Comparison of ENCODE assay signal across 12 mouse cellular contexts in genomic region chr11:97611076-97611475, GRCm38 (mm10). TPM values are rescaled to one million over a fixed set of nuclear protein-coding genes. Genes with fewer than 3 reads are reported as not detected.
DNase-seq lines count a peak whose midpoint lies in the region; ATAC-seq and TF ChIP-seq lines count a peak whose summit lies in the region.
"Had no signal": no experiment of that assay in that cellular context is flagged by ENCODE, and none has a peak within 500 bp of the region (broad histone marks: within the 10 kb centered on the region; RNA-seq: fewer than 3 reads in every experiment).

No protein-coding gene starts in this region.

- no peak overlapping the region for H3K4me3 ChIP-seq in layer of hippocampus, adult 2 months
- H3K4me3 ChIP-seq: hindbrain, embryonic 12.5 days; lung, embryonic 15.5 days had no signal

- peak in 1 of 2 experiments; percentile 20 for DNase-seq in layer of hippocampus, adult 2 months (ENCODE audit: low spot score in 2 of 2)
- DNase-seq in layer of hippocampus, adult 18-20 months (ENCODE audit: low spot score in 2 of 2), result no peak
- peak; percentile 48 to 93 for DNase-seq in left cerebral cortex, adult 8-10 months (ENCODE audit: low spot score in 2 of 2)
- peak; percentile 84 to 88 for DNase-seq in right cerebral cortex, postnatal 36 days (ENCODE audit: low spot score in 2 of 2)
- no peak for DNase-seq in adipocyte (ENCODE audit: low spot score)
- no peak for DNase-seq in spleen, postnatal 14 days (ENCODE audit: low spot score in 2 of 2)
- DNase-seq: adrenal gland, adult 2 months; cerebellum, adult 9-10 months; gastrocnemius, postnatal 36 days had no signal

- peak; percentile 37; the same call in 1 of the 2 replicates for ATAC-seq in granulocyte monocyte progenitor cell, adult 5-6 weeks (replicated peaks; ENCODE audit: poor library complexity, severe bottlenecking)

- no peak for TF ChIP-seq CTCF in layer of hippocampus, adult 2 months (conservative IDR thresholded peaks at IDR 0.05)

- H3K27ac ChIP-seq in layer of hippocampus, adult 2 months, result peak overlapping the region; percentile 72
- H3K27ac ChIP-seq: hindbrain, embryonic 12.5 days; lung, embryonic 15.5 days had no signal

RNA-seq across cellular contexts. Expression of gene Epop, which starts 18.4 kb away (rescaled TPM):
- total RNA-seq in layer of hippocampus, adult 2 months (2021), result 10 to 100 TPM; 34.1 to 35.1 TPM
- 10 to 100 TPM; 46.1 to 48.8 TPM for total RNA-seq in layer of hippocampus, adult 18-20 months (2021)
- 7.5 and 8.1 TPM in 2 replicates for total RNA-seq in granulocyte monocyte progenitor cell, adult 5-6 weeks (2014; fragmentation: Nextera tagmentation)
- 1.6 and 2.5 TPM in 2 replicates for total RNA-seq in granulocyte monocyte progenitor cell, adult 5-6 weeks (2017)
- total RNA-seq in left cerebral cortex, adult 8-10 months (2022), result 10 to 100 TPM; 65.6 to 80.8 (median 72.9) TPM

RNA-seq across cellular contexts. Expression of gene Srcin1, which starts 35.1 kb away (rescaled TPM):
- 100 to 1,000 TPM; 226 to 232 TPM for total RNA-seq in layer of hippocampus, adult 2 months (2021)
- total RNA-seq in layer of hippocampus, adult 18-20 months (2021), result 100 to 1,000 TPM; 218 to 221 TPM
- not detected in 2 replicates for total RNA-seq in granulocyte monocyte progenitor cell, adult 5-6 weeks (2014; fragmentation: Nextera tagmentation)
- total RNA-seq in granulocyte monocyte progenitor cell, adult 5-6 weeks (2017), result not detected in 2 replicates
- total RNA-seq in left cerebral cortex, adult 8-10 months (2022), result 100 to 1,000 TPM; 255 to 270 (median 262) TPM

RNA-seq across cellular contexts. Expression of gene Mllt6, which starts 52.1 kb away (rescaled TPM):
- 100 to 1,000 TPM; 122 to 124 TPM for total RNA-seq in layer of hippocampus, adult 2 months (2021)
- total RNA-seq in layer of hippocampus, adult 18-20 months (2021), result 100 to 1,000 TPM; 122 to 137 TPM
- 5.7 and 8.5 TPM in 2 replicates for total RNA-seq in granulocyte monocyte progenitor cell, adult 5-6 weeks (2014; fragmentation: Nextera tagmentation)
- total RNA-seq in granulocyte monocyte progenitor cell, adult 5-6 weeks (2017), result 4.9 and 6.5 TPM in 2 replicates
- 100 to 1,000 TPM; 141 to 184 (median 161) TPM for total RNA-seq in left cerebral cortex, adult 8-10 months (2022)

Comparison
In these comparisons a context has a peak if more than half of its experiments do, and no peak if none do; other contexts are left out.
1. DNase-seq: peak in left cerebral cortex, adult 8-10 months (2 of 2) and right cerebral cortex, postnatal 36 days (2 of 2); none in layer of hippocampus, adult 18-20 months (0 of 2), adipocyte (single experiment) and spleen, postnatal 14 days (0 of 2).
2. RNA of gene Srcin1, which starts 35.1 kb away (total RNA-seq): 255 to 270 TPM in left cerebral cortex, adult 8-10 months, 226 to 232 TPM in layer of hippocampus, adult 2 months and 218 to 221 TPM in layer of hippocampus, adult 18-20 months; not detected in granulocyte monocyte progenitor cell, adult 5-6 weeks; every median in the first group is over 100 times any median in the second.
3. RNA of gene Mllt6, which starts 52.1 kb away (total RNA-seq): 141 to 184 TPM in left cerebral cortex, adult 8-10 months, 122 to 137 TPM in layer of hippocampus, adult 18-20 months and 122 to 124 TPM in layer of hippocampus, adult 2 months; 4.9 to 8.5 TPM in granulocyte monocyte progenitor cell, adult 5-6 weeks; every median in the first group is over 10 times any median in the second.